Mouse (Mus musculus) activated CD4-positive, CD25-positive, alpha-beta regulatory T cell (primary cell): Measurements from ENCODE around the gene Olfr1371. TPM values are rescaled to one million over a fixed set of nuclear protein-coding genes. Genes with fewer than 3 reads are reported as not detected.

Experiments used
- polyA plus RNA-seq, 2 experiments: library from polyadenylated mRNA; unstranded; fragments of 100-300 nt; shearing (Covaris generic); gene quantifications; one replicate each; pipeline ENCODE4 v1.2.1; 2017

Olfr1371 gene
- polyA plus RNA-seq, result not detected

GRCm38 (mm10) chr11:52213887-52214286 is at the start of gene Olfr1371:
TSS of gene Olfr1371 (minus strand) at chr11:52213987.

GRCm38 (mm10) chr11:52231606-52232541 is 18.1 kb upstream of the Olfr1371 start, which contains the start of gene Skp1a:
TSS of gene Skp1a (plus strand) at chr11:52231995.

Other genes starting within 250 kb of the Olfr1371 start
- gene Cdkn2aipnl, start 246.3 kb downstream of the Olfr1371 start, polyA plus RNA-seq, result 100 to 1,000 TPM; 125 to 137 TPM
- gene Ube2b, start 213.2 kb downstream of the Olfr1371 start, polyA plus RNA-seq, result 100 to 1,000 TPM; 278 to 341 TPM
- gene Cdkl3, start 209.8 kb downstream of the Olfr1371 start, polyA plus RNA-seq, result 1 to 10 TPM; 5.6 to 6.0 TPM
- 100 to 1,000 TPM; 112 to 117 TPM for gene Ppp2ca, start 115.3 kb downstream of the Olfr1371 start, polyA plus RNA-seq
- not detected for gene Olfr1373, start 68.5 kb downstream of the Olfr1371 start, polyA plus RNA-seq
- gene Skp1a, start 18.0 kb upstream of the Olfr1371 start, polyA plus RNA-seq, result 100 to 1,000 TPM; 274 to 368 TPM
- 100 to 1,000 TPM; 305 to 880 TPM for gene Tcf7, start 69.0 kb upstream of the Olfr1371 start, polyA plus RNA-seq
- gene Vdac1, start 146.9 kb upstream of the Olfr1371 start, polyA plus RNA-seq, result 10 to 100 TPM; 82.2 to 93.3 TPM
- 10 to 100 TPM; 83.7 to 95.4 TPM for gene 9530068E07Rik, start 182.4 kb upstream of the Olfr1371 start, polyA plus RNA-seq